Mouse (Mus musculus): ENCODE results near the gene Borcs7. TPM values are rescaled to one million over a fixed set of nuclear protein-coding genes. Genes with fewer than 3 reads are reported as not detected.

Borcs7 gene
- polyA plus RNA-seq, 1 experiment, result 4.0 TPM

GRCm38 (mm10) chr19:46644343-46644792 lies 45.3 kb upstream of the Borcs7 start:
- no peak overlapping the region for H3ac ChIP-seq (ENCODE audit: control insufficient read depth, insufficient read length, low read depth)
- no peak overlapping the region for H3K4me3 ChIP-seq (ENCODE audit: insufficient read depth, poor library complexity, severe bottlenecking)
- peaks cover 7% of the 10 kb centered on the region for H3K79me3 ChIP-seq (ENCODE audit: low read depth)
- H3K79me2 ChIP-seq (ENCODE audit: control insufficient read depth, insufficient read depth), result peaks cover 34% of the 10 kb centered on the region
- no peaks in the 10 kb centered on the region for H3K27me3 ChIP-seq (ENCODE audit: control insufficient read depth, insufficient read depth, insufficient read length)
- no peaks in the 10 kb centered on the region for H3K36me3 ChIP-seq (ENCODE audit: control insufficient read depth, insufficient read depth)
- TF ChIP-seq MYOD1 (IDR thresholded peaks at IDR 0.05; ENCODE audit: control insufficient read depth, insufficient read length, low read depth) (no peak), CTCF (IDR thresholded peaks at IDR 0.05; ENCODE audit: control insufficient read depth, insufficient read depth, insufficient read length) (no peak), FOSL1 (IDR thresholded peaks at IDR 0.05; ENCODE audit: insufficient read depth, low read length, poor library complexity, severe bottlenecking) (no peak), USF1 (IDR thresholded peaks at IDR 0.05; ENCODE audit: low read depth) (no peak)

DNA sequence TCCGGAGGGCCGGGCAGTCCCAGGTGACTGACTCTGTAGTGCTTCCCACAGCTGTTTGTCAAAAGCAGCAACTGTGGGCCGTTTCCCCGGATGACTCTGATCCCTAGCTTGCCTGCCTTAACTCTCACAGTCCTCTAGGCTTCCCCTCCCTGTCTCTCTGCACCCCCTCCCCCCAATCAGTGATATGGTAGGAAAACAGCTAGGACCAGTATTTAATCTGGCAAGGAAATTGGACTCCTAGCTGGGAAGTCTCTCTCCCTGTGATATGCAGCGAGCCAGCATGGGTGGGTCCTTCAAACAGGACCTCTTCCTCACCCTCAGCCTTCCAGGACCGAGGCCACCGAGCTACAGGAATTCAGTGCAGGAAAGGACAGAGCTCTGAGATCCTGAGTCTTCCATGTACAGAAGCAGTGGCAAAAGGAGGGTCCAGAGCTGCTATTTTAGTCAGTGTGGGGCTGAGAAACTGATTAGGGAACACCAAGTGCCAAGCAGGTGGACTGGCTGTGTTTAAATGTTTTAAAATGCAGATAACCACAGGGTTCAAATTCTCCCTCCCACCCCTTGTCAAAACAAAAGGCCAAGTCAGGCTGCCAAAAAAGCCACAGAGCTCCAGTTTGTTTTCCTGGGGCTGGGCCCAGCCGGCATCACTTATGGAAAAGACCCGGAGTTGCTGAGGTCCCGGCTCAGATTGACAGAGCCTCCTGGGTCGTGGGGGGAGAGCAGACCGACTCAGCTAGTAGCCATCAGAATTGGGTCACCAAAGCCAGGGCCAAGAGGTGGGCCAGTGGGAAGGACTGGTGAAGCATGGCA lies 44.7 kb upstream of the Borcs7 start:
- Histone ChIP-seq H3K36me3 (ENCODE audit: control insufficient read depth, insufficient read depth) (no peaks in the 10 kb centered on the region), H3K79me3 (ENCODE audit: low read depth) (peaks cover 7% of the 10 kb centered on the region), H3K4me3 (ENCODE audit: insufficient read depth, poor library complexity, severe bottlenecking) (no peak overlapping the region), H3K79me2 (ENCODE audit: control insufficient read depth, insufficient read depth) (peaks cover 34% of the 10 kb centered on the region), H3K27me3 (ENCODE audit: control insufficient read depth, insufficient read depth, insufficient read length) (no peaks in the 10 kb centered on the region), H3ac (ENCODE audit: control insufficient read depth, insufficient read length, low read depth) (no peak overlapping the region)
- TF ChIP-seq FOSL1 (IDR thresholded peaks at IDR 0.05; ENCODE audit: insufficient read depth, low read length, poor library complexity, severe bottlenecking) (no peak), MYOD1 (IDR thresholded peaks at IDR 0.05; ENCODE audit: control insufficient read depth, insufficient read length, low read depth) (peak; percentile 64)

- peaks cover 28% of the 10 kb centered on the region for H3K79me2 ChIP-seq (ENCODE audit: control insufficient read depth, insufficient read depth)
- no peaks in the 10 kb centered on the region for H3K27me3 ChIP-seq (ENCODE audit: control insufficient read depth, insufficient read depth, insufficient read length)
- H3K4me3 ChIP-seq (ENCODE audit: insufficient read depth, poor library complexity, severe bottlenecking), result no peak overlapping the region
- TF ChIP-seq CEBPB (IDR thresholded peaks at IDR 0.05; ENCODE audit: low read depth) (no peak), MYOG (IDR thresholded peaks at IDR 0.05; ENCODE audit: control insufficient read depth, extremely low read depth, insufficient read length) (no peak), FOSL1 (IDR thresholded peaks at IDR 0.05; ENCODE audit: insufficient read depth, low read length, poor library complexity, severe bottlenecking) (no peak), MAX (IDR thresholded peaks at IDR 0.05) (no peak), MYOD1 (IDR thresholded peaks at IDR 0.05; ENCODE audit: control insufficient read depth, insufficient read length, low read depth) (no peak), CTCF (IDR thresholded peaks at IDR 0.05; ENCODE audit: control insufficient read depth, insufficient read depth, insufficient read length) (no peak)
- no peaks in the 10 kb centered on the region for H3K36me3 ChIP-seq (ENCODE audit: control insufficient read depth, insufficient read depth)
- no peak overlapping the region for H3ac ChIP-seq (ENCODE audit: control insufficient read depth, insufficient read length, low read depth)
- H3K79me3 ChIP-seq (ENCODE audit: low read depth), result peaks cover 7% of the 10 kb centered on the region
Measured at GRCm38 (mm10) chr19:46646041-46646481, 43.6 kb upstream of the Borcs7 start.

- peaks cover 7% of the 10 kb centered on the region for H3K79me3 ChIP-seq (ENCODE audit: low read depth)
- no peaks in the 10 kb centered on the region for H3K27me3 ChIP-seq (ENCODE audit: control insufficient read depth, insufficient read depth, insufficient read length)
- peaks cover 21% of the 10 kb centered on the region for H3K79me2 ChIP-seq (ENCODE audit: control insufficient read depth, insufficient read depth)
- no peaks in the 10 kb centered on the region for H3K36me3 ChIP-seq (ENCODE audit: control insufficient read depth, insufficient read depth)
- no peak overlapping the region for H3ac ChIP-seq (ENCODE audit: control insufficient read depth, insufficient read length, low read depth)
- no peak for TF ChIP-seq MAX (IDR thresholded peaks at IDR 0.05)
- TF ChIP-seq CTCF (IDR thresholded peaks at IDR 0.05; ENCODE audit: control insufficient read depth, insufficient read depth, insufficient read length), result no peak
- no peak for TF ChIP-seq USF1 (IDR thresholded peaks at IDR 0.05; ENCODE audit: low read depth)
- no peak for TF ChIP-seq FOSL1 (IDR thresholded peaks at IDR 0.05; ENCODE audit: insufficient read depth, low read length, poor library complexity, severe bottlenecking)
- H3K4me3 ChIP-seq (ENCODE audit: insufficient read depth, poor library complexity, severe bottlenecking), result no peak overlapping the region
Measured at GRCm38 (mm10) chr19:46647254-46647653, 42.5 kb upstream of the Borcs7 start.

- no peak overlapping the region for H3ac ChIP-seq (ENCODE audit: control insufficient read depth, insufficient read length, low read depth)
- peaks cover under 1% of the 10 kb centered on the region for H3K36me3 ChIP-seq (ENCODE audit: control insufficient read depth, insufficient read depth)
- H3K79me2 ChIP-seq (ENCODE audit: control insufficient read depth, insufficient read depth), result peaks cover 15% of the 10 kb centered on the region
- TF ChIP-seq MYOG (IDR thresholded peaks at IDR 0.05; ENCODE audit: control insufficient read depth, extremely low read depth, insufficient read length) (no peak), MYOD1 (IDR thresholded peaks at IDR 0.05; ENCODE audit: control insufficient read depth, insufficient read length, low read depth) (no peak), CTCF (IDR thresholded peaks at IDR 0.05; ENCODE audit: control insufficient read depth, insufficient read depth, insufficient read length) (no peak), MAX (IDR thresholded peaks at IDR 0.05) (no peak), CEBPB (IDR thresholded peaks at IDR 0.05; ENCODE audit: low read depth) (no peak), USF1 (IDR thresholded peaks at IDR 0.05; ENCODE audit: low read depth) (no peak), FOSL1 (IDR thresholded peaks at IDR 0.05; ENCODE audit: insufficient read depth, low read length, poor library complexity, severe bottlenecking) (no peak)
- H3K79me3 ChIP-seq (ENCODE audit: low read depth), result peaks cover 5% of the 10 kb centered on the region
- H3K27me3 ChIP-seq (ENCODE audit: control insufficient read depth, insufficient read depth, insufficient read length), result no peaks in the 10 kb centered on the region
- H3K4me3 ChIP-seq (ENCODE audit: insufficient read depth, poor library complexity, severe bottlenecking), result no peak overlapping the region
Measured at GRCm38 (mm10) chr19:46647850-46648249, 41.9 kb upstream of the Borcs7 start.

- Histone ChIP-seq H3K36me3 (ENCODE audit: control insufficient read depth, insufficient read depth) (peaks cover 8% of the 10 kb centered on the region), H3ac (ENCODE audit: control insufficient read depth, insufficient read length, low read depth) (no peak overlapping the region)
- no peak for TF ChIP-seq CEBPB (IDR thresholded peaks at IDR 0.05; ENCODE audit: low read depth)
- TF ChIP-seq CTCF (IDR thresholded peaks at IDR 0.05; ENCODE audit: control insufficient read depth, insufficient read depth, insufficient read length), result no peak
Measured at GRCm38 (mm10) chr19:46648565-46648964, 41.1 kb upstream of the Borcs7 start.

More at GRCm38 (mm10) chr19:46648565-46648964, 41.1 kb upstream of the Borcs7 start:
- Histone ChIP-seq H3K27me3 (ENCODE audit: control insufficient read depth, insufficient read depth, insufficient read length) (no peaks in the 10 kb centered on the region), H3K4me3 (ENCODE audit: insufficient read depth, poor library complexity, severe bottlenecking) (no peak overlapping the region), H3K79me2 (ENCODE audit: control insufficient read depth, insufficient read depth) (peaks cover 8% of the 10 kb centered on the region), H3K79me3 (ENCODE audit: low read depth) (peaks cover 3% of the 10 kb centered on the region)

Measured in C2C12 (cell line).